Mouse (Mus musculus) frontal cortex, postnatal 25 days (tissue): Measurements from ENCODE around the gene Sapcd2.
A peak's percentile ranks its signal among the peaks of the same experiment; 100 is the strongest.

Experiments used
- DNase-seq, 2 experiments: peaks; one replicate each; pipeline ENCODE4 v3.0.0; 2022; ENCODE audit warnings: low spot score in 2 of 2

The Sapcd2 gene

DNA sequence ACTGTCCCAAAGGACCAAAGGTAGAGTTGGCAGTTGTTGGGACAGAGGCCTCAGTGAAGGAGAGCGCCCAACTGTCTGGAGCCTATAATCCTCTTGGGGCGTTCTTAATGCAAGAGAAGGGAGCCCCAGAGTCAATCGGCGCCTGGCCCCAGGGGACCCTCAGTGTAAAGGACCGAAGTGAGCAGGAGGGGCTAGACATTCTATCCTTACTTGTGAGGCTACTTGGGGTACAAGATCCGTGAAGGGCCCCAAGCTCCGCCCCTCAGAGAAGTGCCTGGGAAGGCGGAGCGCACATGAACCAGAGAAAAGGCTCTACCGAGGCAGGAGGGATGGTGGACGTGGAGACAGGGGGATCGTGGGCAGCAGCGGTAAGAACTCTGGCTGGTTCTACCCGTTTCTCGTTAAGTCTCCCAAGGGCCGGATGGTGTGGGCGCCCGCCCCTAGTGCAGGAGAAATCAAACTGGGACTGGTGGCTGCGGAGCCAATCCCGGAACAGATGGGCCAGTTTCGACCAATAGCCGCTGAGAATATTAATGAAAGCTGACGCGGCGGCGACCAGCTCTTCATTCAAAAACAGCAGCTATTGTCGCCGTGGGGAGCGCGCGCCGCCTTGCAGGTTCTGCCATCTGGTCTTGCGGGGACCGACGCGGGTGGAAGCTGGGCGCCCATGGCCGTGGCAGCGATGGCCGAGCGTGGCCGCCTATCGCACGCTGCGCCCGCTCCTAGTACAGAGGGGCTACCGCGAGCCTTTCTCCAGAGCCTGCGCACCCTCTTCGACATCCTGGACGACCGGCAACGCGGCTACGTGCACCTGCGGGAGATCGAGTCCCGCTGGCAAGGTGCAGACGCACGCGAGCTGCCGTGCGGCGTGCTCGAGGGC is at the start of gene Sapcd2:
Gene Sapcd2 (plus strand): TSS at position 558 of the 880 bp plus-strand sequence.
- peak; percentile 71 to 83 for DNase-seq

DNA sequence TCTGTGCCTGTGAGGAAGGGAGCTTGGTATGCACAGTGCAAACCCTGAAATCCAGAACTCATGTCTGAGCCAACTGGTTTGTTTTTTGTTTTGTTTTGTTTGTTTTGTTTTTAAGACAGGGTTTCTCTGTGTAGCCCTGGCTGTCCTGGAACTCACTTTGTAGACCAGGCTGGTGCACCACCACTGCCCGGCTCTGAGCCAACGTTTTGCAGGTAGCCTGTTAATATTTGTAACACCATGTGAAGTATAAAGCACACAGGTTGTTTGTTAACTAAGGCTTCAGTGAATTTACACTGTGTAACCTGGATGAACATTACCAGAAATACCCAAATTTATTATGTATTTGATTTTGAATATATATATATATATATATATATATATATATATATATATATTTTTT is 46.1 kb upstream of the Sapcd2 start:
- DNase-seq, result no peak

DNA sequence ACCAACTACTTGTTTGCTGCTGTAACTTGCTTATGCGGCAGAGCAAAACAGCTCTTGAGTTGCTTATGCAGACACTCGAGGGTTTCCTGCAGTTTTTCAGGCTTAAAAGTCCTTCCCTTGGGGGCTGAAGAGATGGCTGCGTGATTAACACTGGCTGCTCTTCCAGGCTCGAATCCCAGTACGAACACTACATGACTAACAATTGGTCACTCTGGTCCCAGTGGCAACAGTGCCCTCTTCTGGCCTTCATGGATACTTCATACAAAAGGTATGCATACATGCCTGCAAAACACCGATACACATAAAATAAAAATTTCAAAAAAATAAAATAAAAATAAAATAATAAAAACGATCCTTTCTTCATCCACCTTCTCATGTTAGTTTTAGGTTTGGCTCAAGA is 43.7 kb upstream of the Sapcd2 start:
- DNase-seq, result no peak

DNA sequence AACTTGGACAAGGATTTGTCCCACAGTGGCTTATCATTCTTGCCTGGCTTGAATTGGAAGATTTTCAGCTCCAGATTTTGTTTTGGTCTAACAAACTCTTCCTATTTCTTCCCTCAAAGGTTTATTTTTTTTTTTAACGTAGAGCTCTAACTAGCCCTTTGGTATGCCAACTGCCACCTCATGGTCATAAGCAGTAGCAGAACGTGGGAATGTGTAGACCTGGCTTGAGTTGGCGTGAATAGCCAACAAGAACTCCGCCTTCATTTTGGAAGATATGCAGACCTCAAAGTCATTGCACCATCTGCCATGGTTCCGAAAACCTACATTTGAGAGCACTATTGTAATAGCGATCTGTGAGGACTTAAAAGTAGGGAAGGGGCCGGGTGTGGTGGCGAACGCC is 40.7 kb upstream of the Sapcd2 start:
- no peak for DNase-seq

DNA sequence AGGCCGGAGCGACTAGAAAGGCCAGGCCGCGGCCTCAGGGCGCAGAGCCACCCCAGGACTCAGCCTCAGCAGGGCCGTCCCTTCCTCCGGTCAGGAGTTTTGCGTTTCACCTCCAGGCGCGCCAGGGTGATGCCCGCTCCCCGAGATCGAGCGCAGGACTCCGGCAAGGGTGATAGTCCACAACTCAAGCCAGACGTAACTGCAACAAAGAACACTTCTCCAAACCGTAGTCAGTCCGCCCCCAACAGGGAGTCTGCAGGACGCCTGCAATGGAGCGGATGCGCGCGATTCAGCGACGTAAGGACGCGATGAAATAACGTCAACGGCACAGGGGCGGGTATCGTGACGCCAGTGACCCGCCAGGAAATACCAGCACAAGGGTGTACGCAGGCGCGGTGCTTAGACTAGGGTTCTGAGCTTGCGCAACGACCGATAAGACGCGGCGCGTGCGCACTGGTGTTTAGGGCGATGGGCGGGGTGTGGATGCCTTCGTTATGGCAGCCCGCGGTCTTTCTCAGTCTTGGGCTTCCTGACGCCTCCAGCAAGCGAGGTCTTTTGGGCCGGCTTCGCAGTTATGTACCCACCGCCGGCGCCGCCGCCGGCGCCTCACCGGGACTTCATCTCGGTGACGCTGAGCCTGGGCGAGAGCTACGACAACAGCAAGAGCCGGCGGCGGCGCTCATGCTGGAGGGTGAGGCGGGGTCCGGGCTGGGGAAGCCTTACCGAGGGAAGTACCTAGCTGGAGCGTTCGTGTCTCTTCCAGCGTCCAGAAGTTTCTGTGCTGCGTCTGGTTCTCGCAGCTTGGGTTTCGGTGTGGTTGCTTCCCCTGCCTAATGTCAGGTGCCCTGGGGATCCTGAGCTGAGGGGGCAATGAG is 39.6 kb upstream of the Sapcd2 start, which contains the start of gene Man1b1:
Gene Man1b1 (plus strand): TSS at position 53 of the 875 bp plus-strand sequence.
- DNase-seq, result peak; percentile 98 to 100

DNA sequence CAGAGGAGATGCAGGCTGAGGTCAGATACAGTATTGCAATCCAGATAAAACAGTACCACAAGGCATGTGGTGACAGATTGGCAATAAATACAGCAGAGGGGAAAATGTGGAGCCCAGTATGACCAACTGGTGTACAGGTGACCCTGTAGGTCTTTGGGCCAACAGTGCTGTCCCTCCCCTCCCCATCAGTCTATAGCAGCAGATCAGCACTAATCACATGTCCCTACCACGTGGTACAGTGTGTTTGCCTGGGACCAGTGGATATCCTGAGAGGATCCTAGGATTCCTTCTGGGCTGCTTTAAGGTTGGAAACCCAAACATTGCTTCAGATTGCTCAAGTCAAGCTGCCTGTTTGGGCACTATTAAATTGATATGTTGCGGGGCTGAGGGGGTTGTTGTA is 38.6 kb upstream of the Sapcd2 start:
- no peak for DNase-seq

DNA sequence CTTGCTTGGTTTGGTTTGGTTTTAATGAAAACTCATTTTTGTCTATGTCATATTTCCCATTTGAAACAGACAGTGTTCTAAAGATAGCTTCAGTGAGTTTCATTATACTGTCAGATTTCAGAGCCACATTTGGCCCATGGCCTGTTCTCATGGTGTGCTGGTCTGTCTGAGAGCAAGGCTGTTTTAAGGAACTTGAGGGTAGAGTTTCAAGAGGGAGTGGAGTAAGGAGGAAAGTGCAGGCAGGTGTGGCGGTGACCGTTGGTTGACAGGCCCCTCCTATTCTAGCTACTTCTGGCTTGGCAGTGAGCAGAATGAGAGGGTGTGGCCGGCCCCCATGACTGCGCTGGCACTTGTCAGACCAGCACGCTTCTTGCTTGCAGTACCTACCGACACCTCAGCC is 33.8 kb upstream of the Sapcd2 start:
- DNase-seq, result no peak

DNA sequence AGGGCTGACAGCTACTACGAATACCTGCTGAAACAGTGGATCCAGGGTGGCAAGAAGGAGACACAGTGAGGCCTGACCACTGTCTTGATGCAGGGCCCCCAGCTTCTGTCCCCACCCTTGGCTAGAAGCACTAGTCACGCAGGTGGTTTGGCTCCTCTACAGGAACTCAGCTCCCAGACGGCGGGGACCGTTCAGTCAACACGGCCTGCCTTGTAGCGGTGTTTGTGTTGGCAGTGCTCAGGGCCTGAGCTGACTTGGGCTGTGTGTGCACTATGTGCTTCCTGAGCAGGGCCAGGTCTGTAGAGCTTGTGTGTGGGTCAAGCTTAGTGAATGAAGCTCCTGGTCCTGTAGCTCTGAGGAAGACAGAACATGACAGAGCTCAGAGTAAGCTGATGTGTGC is 24.0 kb upstream of the Sapcd2 start:
- no peak for DNase-seq

DNA sequence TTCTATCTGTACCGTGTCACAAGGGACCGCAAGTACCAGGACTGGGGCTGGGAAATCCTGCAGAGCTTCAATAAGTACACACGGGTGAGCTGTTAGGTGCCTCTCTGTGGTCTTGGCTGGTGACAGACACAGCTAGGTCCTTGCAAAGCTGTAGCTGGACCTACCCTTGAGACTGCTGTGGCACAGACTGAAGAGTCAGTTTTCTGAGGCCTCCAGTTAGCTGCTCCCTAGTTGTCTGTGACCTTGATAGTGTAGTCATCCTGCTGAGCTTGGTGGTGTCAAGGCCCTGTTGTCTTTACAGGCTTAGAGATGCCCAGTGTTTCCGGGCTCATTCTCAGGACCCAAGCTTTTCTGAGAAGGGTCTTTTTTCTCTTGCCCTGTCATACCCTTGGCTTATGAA is 22.6 kb upstream of the Sapcd2 start:
- no peak for DNase-seq

DNA sequence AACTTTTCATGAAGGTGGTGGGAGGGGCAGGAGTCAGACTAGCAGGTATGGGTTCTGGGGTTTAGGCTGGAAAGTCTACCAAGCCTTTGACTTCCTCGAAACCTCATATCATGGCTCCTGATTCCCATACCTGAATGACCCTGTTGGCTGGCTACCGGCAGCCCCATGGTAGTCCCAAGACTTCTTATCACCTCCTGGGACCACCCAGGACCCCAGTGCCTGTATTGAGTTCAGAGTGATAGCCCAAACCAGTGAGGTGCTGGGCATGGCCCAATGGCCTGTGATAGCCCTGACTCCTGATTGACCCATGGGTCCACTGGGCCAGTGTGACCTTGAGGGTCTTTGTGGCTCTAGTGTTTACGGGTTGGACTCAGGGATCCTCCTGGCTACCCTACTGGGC is 21.4 kb upstream of the Sapcd2 start:
- DNase-seq, result no peak

DNA sequence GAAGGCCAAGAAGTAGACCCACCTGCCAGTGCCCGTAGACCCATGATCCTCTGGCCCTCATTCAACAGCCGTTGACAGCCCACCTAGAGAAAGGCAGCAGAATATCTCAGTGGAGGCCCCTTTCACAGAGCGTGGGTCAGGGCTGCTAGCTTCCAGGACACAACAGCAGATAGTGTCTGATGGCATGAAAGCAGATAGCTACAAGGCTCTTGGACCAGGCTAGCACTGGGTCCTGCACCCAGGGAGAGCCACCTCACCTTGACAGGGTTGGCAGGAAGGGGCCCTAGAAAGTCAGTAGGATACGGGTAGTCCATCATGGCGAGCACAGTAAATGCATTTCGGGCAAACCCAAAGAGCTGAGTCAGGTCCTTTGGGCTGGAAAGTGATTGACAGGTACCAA is 17.9 kb upstream of the Sapcd2 start:
- no peak for DNase-seq

DNA sequence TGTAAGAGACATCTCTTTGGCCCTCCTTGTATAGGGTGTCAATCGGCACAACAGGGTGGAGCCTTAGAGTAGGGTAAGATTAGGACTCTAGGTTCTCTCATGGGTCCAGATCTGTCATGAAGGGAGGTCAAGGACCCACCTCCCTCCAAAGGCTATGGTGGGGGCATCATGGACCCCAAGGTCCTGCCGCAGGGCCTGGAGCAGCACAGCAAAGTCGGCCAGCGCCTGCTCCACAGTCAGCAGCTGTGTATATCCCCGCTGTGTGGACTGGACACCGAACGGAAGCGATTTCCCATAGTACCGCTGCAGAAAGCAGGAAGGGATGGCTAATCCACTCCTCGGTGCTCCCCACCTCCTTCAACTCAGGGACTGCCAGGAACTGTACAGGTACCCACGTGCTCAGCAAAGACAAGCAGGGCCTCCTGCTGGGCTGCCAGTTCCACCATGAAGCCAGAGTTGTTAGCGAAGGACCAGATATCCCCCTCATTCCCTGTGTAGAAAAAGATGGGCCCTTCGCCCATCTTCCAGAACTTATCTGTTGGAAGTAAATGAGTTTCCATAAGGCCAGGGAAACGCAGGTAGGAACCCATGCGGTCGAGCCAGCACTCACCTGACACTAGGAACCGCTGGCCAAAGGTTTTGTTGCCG is 16.6 kb upstream of the Sapcd2 start:
- DNase-seq, result no peak

DNA sequence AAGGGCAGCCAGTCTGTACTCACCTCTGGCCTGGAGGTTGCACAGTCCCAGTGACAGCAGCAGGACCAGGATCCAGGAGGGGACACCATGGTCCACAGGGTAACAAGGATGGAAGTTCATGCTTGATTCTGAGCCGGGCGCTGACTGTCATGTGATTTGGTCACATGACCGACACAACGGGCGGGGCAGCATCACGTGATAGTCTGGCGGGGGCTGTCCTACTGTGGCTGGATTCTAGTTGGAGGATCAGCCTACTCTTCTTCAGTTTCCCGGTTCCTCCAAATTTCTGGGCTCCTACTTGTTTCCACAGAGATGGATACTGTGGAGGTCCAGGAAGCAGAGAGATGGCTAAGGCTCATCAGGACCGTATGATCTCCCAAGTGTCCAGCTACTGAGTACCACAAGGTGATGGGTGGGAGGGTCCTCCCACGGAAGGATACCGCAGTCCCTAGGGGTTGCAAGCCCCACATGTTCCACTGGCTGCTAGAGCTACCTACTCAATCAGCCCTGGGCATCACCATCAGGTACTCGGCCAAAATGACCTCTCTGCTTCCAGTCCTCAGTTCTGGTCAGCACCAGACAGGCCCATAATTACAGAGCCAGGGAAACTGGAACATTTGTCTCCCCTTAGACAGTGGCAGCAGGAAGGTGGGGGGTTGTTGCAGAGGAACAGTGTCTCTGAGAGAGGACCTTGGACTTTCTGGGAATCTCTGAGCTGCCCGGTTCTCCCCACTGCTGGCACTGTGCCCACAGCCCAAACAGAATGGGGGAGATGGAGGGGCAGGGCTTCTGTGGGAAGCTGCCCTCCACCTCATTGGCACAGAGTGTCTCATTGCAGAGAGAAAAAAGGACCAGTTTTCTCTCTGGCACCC is 15.7 kb upstream of the Sapcd2 start, which contains the start of gene Dpp7:
Gene Dpp7 (minus strand): TSS at position 152 of the 872 bp plus-strand sequence.
- DNase-seq, result peak; percentile 54 to 73

DNA sequence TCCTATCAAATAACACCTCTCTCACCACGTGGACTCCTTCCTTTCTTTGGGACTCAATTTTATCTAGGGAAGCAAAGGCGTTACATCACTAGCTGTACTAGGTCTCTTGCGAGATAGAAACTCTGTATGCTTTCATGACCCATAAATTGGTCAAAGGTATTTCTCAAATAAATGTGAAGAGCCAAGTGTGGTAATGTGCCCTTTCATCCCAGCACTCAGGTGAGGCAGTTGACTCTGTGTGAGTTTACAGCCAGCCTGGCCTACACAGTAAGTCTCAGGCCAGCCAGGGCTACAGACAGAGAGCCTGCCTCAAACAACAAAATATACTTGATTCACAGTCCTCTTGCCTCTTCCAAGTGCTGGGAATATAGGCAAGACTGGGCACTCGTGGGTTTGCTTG is 12.3 kb upstream of the Sapcd2 start:
- DNase-seq, result no peak

DNA sequence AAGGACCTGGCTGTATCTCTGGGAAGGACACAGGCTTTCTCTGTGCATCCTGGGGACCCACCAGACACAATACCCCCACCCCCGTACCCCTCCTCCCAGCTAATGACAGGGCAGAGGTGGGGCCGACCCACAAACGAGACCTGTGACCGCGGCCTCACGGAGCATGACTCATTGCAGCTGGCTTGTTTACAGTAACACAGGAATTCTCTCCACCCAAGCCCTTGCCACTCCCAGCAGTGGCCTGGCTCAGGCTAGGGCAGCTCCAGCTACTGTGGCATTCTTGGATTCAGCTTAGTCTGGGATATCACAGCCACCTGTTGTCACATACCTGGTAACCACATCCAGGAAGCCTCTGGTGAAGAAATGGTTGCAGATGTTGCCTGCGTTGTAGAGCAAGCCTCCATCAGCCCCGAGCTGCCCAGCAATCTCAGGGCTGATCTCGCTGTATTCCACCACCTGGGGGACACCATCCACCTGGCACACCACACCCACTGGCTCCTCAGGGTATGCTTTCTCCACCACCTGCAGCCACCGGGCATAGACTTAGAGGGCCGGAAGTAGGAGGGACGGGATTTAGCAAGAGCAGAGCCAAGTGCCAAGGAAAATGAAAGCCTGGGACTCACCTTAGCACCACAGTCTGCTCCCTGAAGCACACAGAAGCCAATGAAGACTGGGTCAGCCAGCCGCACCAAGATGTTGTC is 8.5 kb upstream of the Sapcd2 start:
- DNase-seq, result no peak

DNA sequence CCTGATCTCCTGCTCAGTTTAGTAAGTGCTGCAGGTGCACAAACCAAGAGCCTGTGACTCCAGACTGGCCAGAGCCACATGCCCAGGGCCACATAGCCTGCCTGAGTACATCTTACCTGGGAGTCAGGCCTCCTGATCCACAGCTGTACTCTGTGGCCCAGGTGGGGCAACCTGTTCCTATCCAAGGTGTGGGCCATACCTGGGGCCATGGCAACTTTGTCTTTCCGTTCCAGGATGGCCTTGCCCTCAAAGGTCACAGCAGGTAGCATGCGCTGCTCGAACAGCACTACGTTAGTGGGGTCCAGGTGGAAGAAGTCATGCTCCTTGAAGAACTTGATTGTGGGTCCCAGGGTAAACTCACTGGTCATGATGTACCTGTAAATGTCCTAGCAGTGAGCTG is 7.8 kb upstream of the Sapcd2 start:
- no peak for DNase-seq

DNA sequence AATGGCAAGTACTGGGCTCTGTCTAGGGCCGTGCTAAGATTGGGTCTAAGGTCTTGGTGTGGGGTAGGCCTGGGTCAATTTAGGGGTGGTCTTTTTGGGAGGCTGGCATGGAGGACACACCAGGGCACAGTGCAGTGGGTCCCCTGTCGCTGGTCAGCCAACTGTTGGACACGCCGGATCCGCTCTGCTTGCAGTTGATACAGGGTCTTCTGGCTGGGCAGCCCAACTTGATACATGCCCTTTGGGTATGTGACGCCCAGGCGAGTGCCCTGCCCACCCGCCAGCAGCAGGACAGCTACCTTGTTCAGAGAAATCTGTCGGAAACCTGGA is 7.4 kb upstream of the Sapcd2 start:
- DNase-seq, result no peak

DNA sequence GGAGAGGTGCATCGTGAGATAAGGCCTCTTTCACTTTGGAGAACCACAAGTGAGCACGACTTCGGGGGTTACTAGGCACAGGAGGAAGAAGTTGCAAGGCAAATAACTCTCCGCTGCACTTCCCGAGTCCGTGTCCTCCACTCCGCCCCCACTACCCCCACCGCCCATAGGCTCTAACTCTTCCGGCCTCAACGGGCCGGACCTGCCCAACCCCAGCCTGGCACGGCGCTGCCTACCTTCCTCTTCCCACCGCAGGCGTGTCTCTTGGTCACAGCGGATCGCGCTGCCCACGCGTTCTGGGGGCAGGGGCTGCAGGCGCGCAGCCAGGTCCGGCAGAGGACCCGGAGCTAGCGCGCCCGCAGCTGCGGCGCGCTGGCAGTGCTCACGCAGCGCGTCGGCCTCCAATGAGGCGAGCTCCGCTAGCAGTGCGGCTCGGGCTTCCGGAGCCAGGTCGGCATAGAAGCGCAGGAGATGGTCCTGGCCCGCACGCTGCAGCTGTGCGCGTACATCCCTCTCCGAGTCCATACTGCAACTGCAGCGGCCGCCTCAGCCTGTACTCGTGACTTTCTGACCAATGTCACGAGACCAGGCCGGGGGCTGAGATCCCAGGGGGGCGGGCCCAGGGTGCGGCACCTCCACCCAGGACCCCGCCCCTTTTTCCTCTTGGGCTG is 6.9 kb upstream of the Sapcd2 start, which contains the start of gene Uap1l1:
Gene Uap1l1 (minus strand): TSS at position 592 of the 671 bp plus-strand sequence.
- DNase-seq, result peak in 1 of 2 experiments; percentile 41

DNA sequence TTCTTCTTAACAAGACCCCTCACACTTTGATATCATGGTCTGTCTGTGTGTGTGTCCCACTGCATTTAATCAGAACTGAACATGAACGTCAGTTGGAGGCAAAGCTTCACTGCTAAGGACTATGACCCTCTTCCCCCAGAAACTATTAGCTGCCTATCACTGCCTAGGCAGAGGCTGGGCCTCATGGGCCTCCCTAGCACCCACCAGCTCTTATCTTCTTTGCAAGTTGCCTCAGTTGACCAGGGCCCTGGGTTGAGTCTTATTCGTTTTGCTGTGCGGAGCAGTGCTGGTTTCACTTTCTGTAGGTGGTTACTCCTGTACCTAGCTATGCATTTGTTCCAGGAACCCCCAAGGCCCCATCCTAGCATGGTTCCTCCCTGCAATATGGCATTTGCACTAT is 2.1 kb upstream of the Sapcd2 start:
- DNase-seq, result no peak
